Mouse (Mus musculus) heart, adult 2 months (tissue): ENCODE data around the gene Oxsm.

ENCODE experiments used
- CTCF ChIP-seq: fragments of 200-600 bp; IDR thresholded peaks from 2 replicates; pipeline ENCODE4 v1.8.1; 2022; ENCODE audit warnings: antibody characterized with exemption, mild to moderate bottlenecking, moderate library complexity
- EP300 ChIP-seq: fragments of 200-500 bp; IDR thresholded peaks from 2 replicates; pipeline ENCODE4 v1.6.1; 2011; ENCODE audit warnings: low read depth, low read length, control low read depth; ENCODE audit not compliant: insufficient read depth
- POLR2A ChIP-seq: fragments of 200-500 bp; IDR thresholded peaks from 2 replicates; pipeline ENCODE4 v1.6.1; 2011; ENCODE audit warnings: mild to moderate bottlenecking, low read depth, low read length, control low read depth; ENCODE audit not compliant: insufficient read depth

DNA sequence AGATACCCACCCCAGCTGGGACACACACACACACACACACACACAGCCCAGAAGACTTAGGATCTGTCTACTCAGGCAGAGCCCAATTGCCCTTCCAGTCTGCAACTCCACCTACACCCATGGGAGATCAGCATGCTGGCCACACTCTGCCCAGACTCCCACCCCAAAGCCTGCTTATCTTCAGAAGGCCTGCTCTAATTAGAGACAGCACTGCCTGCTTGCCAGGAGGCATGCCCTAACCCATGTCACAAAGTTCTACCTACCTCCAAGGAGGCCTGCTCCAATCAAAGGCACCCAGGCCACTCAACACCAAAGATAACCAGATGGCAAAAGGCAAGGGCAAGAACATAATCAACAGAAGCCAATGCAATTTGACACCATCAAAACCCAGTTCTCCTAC is 41.9 kb downstream of the Oxsm start:
- no peak for TF ChIP-seq CTCF
- TF ChIP-seq EP300: no peak
- no peak for TF ChIP-seq POLR2A
